ENCODE assay signal across 8 mouse cellular contexts in genomic region chr1:30584806-30585205, GRCm38 (mm10).
DNase-seq lines count a peak whose midpoint lies in the region; ATAC-seq lines count a peak whose summit lies in the region.

No protein-coding gene starts in this region.

- intact Hi-C loops in heart, postnatal 10 days (cut with DNase I) = no loop called here
- intact Hi-C loops in left cerebral cortex, postnatal 14 days (cut with DNase I) = no loop called here

- H3K36me3 ChIP-seq in heart, embryonic 12.5 days = no peaks in the 10 kb centered on the region

- H3K27ac ChIP-seq in heart, embryonic 12.5 days (ENCODE audit: poor library complexity, severe bottlenecking) = no peak overlapping the region

- H3K27me3 ChIP-seq in heart, embryonic 12.5 days (replicated peaks) = no peaks in the 10 kb centered on the region

- no peaks in the 10 kb centered on the region for H3K9me3 ChIP-seq in heart, embryonic 12.5 days (replicated peaks)

- DNase-seq in heart, postnatal 10 days = peak; percentile 23 to 64
- peak; percentile 8 for DNase-seq in thymus, postnatal 14 days
- no peak for DNase-seq in thymus, postnatal 36 days
- peak; percentile 68 for DNase-seq in embryo, embryonic 11 days
- peak; percentile 55 to 73 for DNase-seq in left cerebral cortex, postnatal 14 days (ENCODE audit: low spot score in 2 of 2)
- peak; percentile 73 for DNase-seq in retina, postnatal 1 day
- no peak for DNase-seq in ovary, adult 18-20 months (ENCODE audit: low spot score)

- no peak for ATAC-seq in heart, embryonic 12.5 days (ENCODE audit: insufficient number of reproducible peaks, low FRiP score)

- whole genome bisulfite sequencing in heart, embryonic 12.5 days = 6% methylated on average over 4 of the region's 4 CpGs

- no peak overlapping the region for H3K4me2 ChIP-seq in heart, embryonic 12.5 days

- H3K4me1 ChIP-seq in heart, embryonic 12.5 days (replicated peaks) = no peaks in the 10 kb centered on the region

- H3K9ac ChIP-seq in heart, embryonic 12.5 days = no peak overlapping the region

- no peak overlapping the region for H3K4me3 ChIP-seq in heart, embryonic 12.5 days

Comparison
In these comparisons a context has a peak if more than half of its experiments do, and no peak if none do; other contexts are left out.
1. DNase-seq: peak in heart, postnatal 10 days (2 of 2), thymus, postnatal 14 days (single experiment), embryo, embryonic 11 days (single experiment), left cerebral cortex, postnatal 14 days (2 of 2) and retina, postnatal 1 day (single experiment); none in thymus, postnatal 36 days (0 of 2) and ovary, adult 18-20 months (single experiment).